Mouse (Mus musculus): Measurements from ENCODE around the gene Gm45711. TPM values are rescaled to one million over a fixed set of nuclear protein-coding genes. Genes with fewer than 3 reads are reported as not detected.
A peak's percentile ranks its signal among the peaks of the same experiment; 100 is the strongest.

Gene Gm45711
- polyA plus RNA-seq, 2 experiments: not detected

DNA sequence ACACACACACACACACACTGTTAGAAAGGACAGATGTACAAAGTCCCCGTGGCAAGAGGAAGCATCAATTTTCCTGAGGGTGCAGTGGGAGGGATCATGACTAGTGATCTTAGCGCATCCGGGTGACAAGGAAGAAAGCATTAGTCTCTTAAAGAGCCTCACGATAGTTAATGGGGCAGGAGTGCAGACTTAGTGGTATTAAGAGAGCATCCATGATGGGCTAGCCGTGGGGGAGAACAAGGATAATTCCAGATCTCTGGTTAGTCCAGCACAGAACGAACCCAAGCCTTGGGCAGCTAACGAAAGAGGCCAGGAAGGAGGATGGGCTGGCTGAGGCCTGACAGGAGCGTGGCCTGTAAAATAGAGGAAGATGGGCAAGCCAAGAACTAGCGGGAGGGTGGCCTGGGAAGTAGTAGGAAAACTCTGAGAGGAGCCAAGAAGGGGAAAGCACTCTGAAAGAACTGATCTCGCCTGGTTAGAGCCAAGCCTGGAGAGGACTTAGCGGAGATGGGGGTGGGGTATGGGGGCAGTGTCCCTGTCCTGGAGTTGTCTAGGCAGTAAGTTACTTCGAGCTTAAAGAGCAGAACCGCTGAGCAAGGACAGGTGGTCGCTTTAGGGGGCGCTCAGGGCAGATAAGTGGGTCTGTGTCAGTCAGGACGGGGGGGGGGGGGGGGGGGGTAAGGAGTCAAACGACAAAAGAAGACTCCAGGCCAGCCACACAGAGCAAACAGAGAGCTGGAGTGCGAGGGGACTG is 29.5 kb upstream of the Gm45711 start, which contains the start of gene Cmtm3:
Cmtm3 (plus strand) TSS at position 182 of the 754 bp plus-strand sequence.
- 24% methylated on average over 17 of the region's 18 CpGs for WGBS (ENCODE audit: insufficient replicate concordance)
- Histone ChIP-seq H3K9me3 (ENCODE audit: control insufficient read depth, low read length) (no peaks in the 10 kb centered on the region), H3K27ac (no peak within 1 kb of the TSS), H3K36me3 (replicated peaks; ENCODE audit: control insufficient read depth, insufficient read depth, low read depth) (no peaks in the 10 kb centered on the region), H3K4me2 (ENCODE audit: low read depth) (peak within 1 kb of the TSS; percentile 73), H3K27me3 (ENCODE audit: control insufficient read depth, insufficient read depth, low read length) (peaks cover 2% of the 10 kb centered on the region; the same call in 1 of the 2 replicates), H3K4me1 (replicated peaks; ENCODE audit: control insufficient read depth in 2 of 2, insufficient read depth in 2 of 2, low read length in 1 of 2) (peaks cover 0 to 3% of the 10 kb centered on the region in 2 experiments; a peak in 2 of 4 replicates), H3K4me3 (ENCODE audit: insufficient read depth in 1 of 2, low read depth in 2 of 2, low read length in 2 of 2) (peak within 1 kb of the TSS; percentile 50 to 61), H3K9ac (replicated peaks) (peak within 1 kb of the TSS; percentile 13; the same call in 1 of the 2 replicates)
- no peak for DNase-seq (ENCODE audit: low read depth in 3 of 3, low spot score in 3 of 3)
- TF ChIP-seq CTCF (IDR thresholded peaks at IDR 0.05; ENCODE audit: low read depth) (no peak), EP300 (IDR thresholded peaks at IDR 0.05; ENCODE audit: low read depth) (no peak)
- ATAC-seq (ENCODE audit: insufficient read depth): no peak

GRCm38 (mm10) chr8:104337890-104338289 is 28.0 kb upstream of the Gm45711 start:
- Histone ChIP-seq H3K4me2 (ENCODE audit: low read depth) (no peak overlapping the region), H3K36me3 (replicated peaks; ENCODE audit: control insufficient read depth, insufficient read depth, low read depth) (no peaks in the 10 kb centered on the region), H3K27ac (no peak overlapping the region), H3K4me1 (replicated peaks; ENCODE audit: control insufficient read depth in 2 of 2, insufficient read depth in 2 of 2, low read length in 1 of 2) (peaks cover 6 to 15% of the 10 kb centered on the region in 2 experiments; a peak in 3 of 4 replicates), H3K27me3 (ENCODE audit: control insufficient read depth, insufficient read depth, low read length) (peaks cover 2% of the 10 kb centered on the region; the same call in 1 of the 2 replicates), H3K4me3 (ENCODE audit: insufficient read depth in 1 of 2, low read depth in 2 of 2, low read length in 2 of 2) (no peak overlapping the region), H3K9ac (replicated peaks) (no peak overlapping the region), H3K9me3 (ENCODE audit: control insufficient read depth, low read length) (no peaks in the 10 kb centered on the region)
- WGBS (ENCODE audit: insufficient replicate concordance): 39% methylated on average over 3 of the region's 3 CpGs
- TF ChIP-seq CTCF (IDR thresholded peaks at IDR 0.05; ENCODE audit: low read depth) (peak; percentile 25; the same call in 1 of the 2 replicates), EP300 (IDR thresholded peaks at IDR 0.05; ENCODE audit: low read depth) (no peak)
- no peak for DNase-seq (ENCODE audit: low read depth in 3 of 3, low spot score in 3 of 3)
- no peak for ATAC-seq (ENCODE audit: insufficient read depth)

GRCm38 (mm10) chr8:104336806-104337205 is 26.9 kb upstream of the Gm45711 start:
- DNase-seq (ENCODE audit: low read depth in 3 of 3, low spot score in 3 of 3) (no peak), ATAC-seq (ENCODE audit: insufficient read depth) (no peak)
- H3K27ac ChIP-seq: no peak overlapping the region
- H3K4me1 ChIP-seq (replicated peaks; ENCODE audit: control insufficient read depth in 2 of 2, insufficient read depth in 2 of 2, low read length in 1 of 2): peaks cover 6 to 17% of the 10 kb centered on the region in 2 experiments; a peak in 3 of 4 replicates
- 82% methylated on average over 1 of the region's 1 CpGs for WGBS (ENCODE audit: insufficient replicate concordance)
- H3K27me3 ChIP-seq (ENCODE audit: control insufficient read depth, insufficient read depth, low read length): peaks cover 2% of the 10 kb centered on the region; the same call in 1 of the 2 replicates
- no peak overlapping the region for H3K9ac ChIP-seq (replicated peaks)
- H3K36me3 ChIP-seq (replicated peaks; ENCODE audit: control insufficient read depth, insufficient read depth, low read depth): no peaks in the 10 kb centered on the region
- TF ChIP-seq EP300 (IDR thresholded peaks at IDR 0.05; ENCODE audit: low read depth) (no peak), CTCF (IDR thresholded peaks at IDR 0.05; ENCODE audit: low read depth) (no peak)
- no peaks in the 10 kb centered on the region for H3K9me3 ChIP-seq (ENCODE audit: control insufficient read depth, low read length)
- H3K4me3 ChIP-seq (ENCODE audit: insufficient read depth in 1 of 2, low read depth in 2 of 2, low read length in 2 of 2): no peak overlapping the region
- no peak overlapping the region for H3K4me2 ChIP-seq (ENCODE audit: low read depth)

- H3K27ac ChIP-seq: no peak overlapping the region
- H3K4me1 ChIP-seq (replicated peaks; ENCODE audit: control insufficient read depth in 2 of 2, insufficient read depth in 2 of 2, low read length in 1 of 2): peaks cover 6 to 15% of the 10 kb centered on the region in 2 experiments; a peak in 3 of 4 replicates
- no peak for ATAC-seq (ENCODE audit: insufficient read depth)
- no peaks in the 10 kb centered on the region for H3K27me3 ChIP-seq (ENCODE audit: control insufficient read depth, insufficient read depth, low read length)
- no peak for TF ChIP-seq CTCF (IDR thresholded peaks at IDR 0.05; ENCODE audit: low read depth)
- TF ChIP-seq EP300 (IDR thresholded peaks at IDR 0.05; ENCODE audit: low read depth): no peak
- H3K4me2 ChIP-seq (ENCODE audit: low read depth): no peak overlapping the region
- no peak for DNase-seq (ENCODE audit: low read depth in 3 of 3, low spot score in 3 of 3)
- H3K9ac ChIP-seq (replicated peaks): no peak overlapping the region
- no peak overlapping the region for H3K4me3 ChIP-seq (ENCODE audit: insufficient read depth in 1 of 2, low read depth in 2 of 2, low read length in 2 of 2)
- H3K36me3 ChIP-seq (replicated peaks; ENCODE audit: control insufficient read depth, insufficient read depth, low read depth): no peaks in the 10 kb centered on the region
- 69% methylated on average over 1 of the region's 1 CpGs for WGBS (ENCODE audit: insufficient replicate concordance)
- no peaks in the 10 kb centered on the region for H3K9me3 ChIP-seq (ENCODE audit: control insufficient read depth, low read length)
Measured at GRCm38 (mm10) chr8:104334196-104334595, 24.3 kb upstream of the Gm45711 start.

- Histone ChIP-seq H3K9me3 (ENCODE audit: control insufficient read depth, low read length) (no peaks in the 10 kb centered on the region), H3K27ac (no peak overlapping the region), H3K4me1 (replicated peaks; ENCODE audit: control insufficient read depth in 2 of 2, insufficient read depth in 2 of 2, low read length in 1 of 2) (peaks cover 6 to 15% of the 10 kb centered on the region in 2 experiments; a peak in 3 of 4 replicates), H3K36me3 (replicated peaks; ENCODE audit: control insufficient read depth, insufficient read depth, low read depth) (no peaks in the 10 kb centered on the region), H3K4me2 (ENCODE audit: low read depth) (peak overlapping the region; percentile 15; the same call in 1 of the 2 replicates), H3K4me3 (ENCODE audit: insufficient read depth in 1 of 2, low read depth in 2 of 2, low read length in 2 of 2) (no peak overlapping the region), H3K27me3 (ENCODE audit: control insufficient read depth, insufficient read depth, low read length) (no peaks in the 10 kb centered on the region), H3K9ac (replicated peaks) (no peak overlapping the region)
- DNase-seq (ENCODE audit: low read depth in 3 of 3, low spot score in 3 of 3) (no peak), ATAC-seq (ENCODE audit: insufficient read depth) (peak; percentile 61; the same call in 1 of the 2 replicates)
- WGBS (ENCODE audit: insufficient replicate concordance): 19% methylated on average over 5 of the region's 5 CpGs
- no peak for TF ChIP-seq CTCF (IDR thresholded peaks at IDR 0.05; ENCODE audit: low read depth)
- no peak for TF ChIP-seq EP300 (IDR thresholded peaks at IDR 0.05; ENCODE audit: low read depth)
Measured at GRCm38 (mm10) chr8:104333786-104334185, 23.9 kb upstream of the Gm45711 start.

Data from liver, embryonic 14.5 days (tissue).